Mouse (Mus musculus) ES-Bruce4 (cell line): Measurements from ENCODE around the gene Thada. TPM values are rescaled to one million over a fixed set of nuclear protein-coding genes. Genes with fewer than 3 reads are reported as not detected.

Experiments used
- H3K27ac ChIP-seq: 2 replicates; pipeline ENCODE4 v1.5.1; 2012; ENCODE audit warnings: low read length, inconsistent platforms; ENCODE audit not compliant: insufficient read depth
- H3K27me3 ChIP-seq: 2 replicates; pipeline ENCODE4 v1.6.1; 2012; ENCODE audit warnings: mild to moderate bottlenecking, low read length, inconsistent platforms; ENCODE audit not compliant: control insufficient read depth, poor library complexity, insufficient read depth, severe bottlenecking
- H3K36me3 ChIP-seq: 2 replicates; pipeline ENCODE4 v1.6.1; 2012; ENCODE audit warnings: inconsistent platforms, mild to moderate bottlenecking, low read length, moderate library complexity; ENCODE audit not compliant: control insufficient read depth, poor library complexity, insufficient read depth, severe bottlenecking
- H3K4me1 ChIP-seq: one replicate; pipeline ENCODE4 v1.8.1; 2011; ENCODE audit warnings: low read length; ENCODE audit not compliant: control insufficient read depth, insufficient read depth
- H3K4me3 ChIP-seq: 2 replicates; pipeline ENCODE4 v1.5.1; 2011; ENCODE audit warnings: low read depth, mild to moderate bottlenecking, low read length
- H3K9ac ChIP-seq: 2 replicates; pipeline ENCODE4 v1.6.1; 2012; ENCODE audit warnings: low read depth, mild to moderate bottlenecking, inconsistent platforms; ENCODE audit not compliant: poor library complexity, severe bottlenecking
- H3K9me3 ChIP-seq: replicated peaks from 2 replicates; pipeline ENCODE4 v1.6.1; 2012; ENCODE audit warnings: mild to moderate bottlenecking, low read length, inconsistent platforms; ENCODE audit not compliant: control insufficient read depth, poor library complexity, insufficient read depth, severe bottlenecking
- CTCF ChIP-seq: IDR thresholded peaks from one replicate; pipeline ENCODE4 v1.8.1; 2011; ENCODE audit warnings: low read depth, low read length
- EP300 ChIP-seq: IDR thresholded peaks from 2 replicates; pipeline ENCODE4 v1.6.1; 2011; ENCODE audit warnings: low read depth, low read length; ENCODE audit not compliant: insufficient read depth
- POLR2A ChIP-seq: IDR thresholded peaks from one replicate; pipeline ENCODE4 v1.8.1; 2011; ENCODE audit warnings: low read length; ENCODE audit not compliant: insufficient read depth
- polyA plus RNA-seq: library from polyadenylated mRNA; stranded (reverse); fragments of >200 nt; gene quantifications from 2 replicates; pipeline ENCODE4 v1.2.4, GENCODE M21; 2011; ENCODE audit warnings: low read depth; ENCODE audit not compliant: missing spikeins, insufficient read depth, insufficient read length

Thada gene
- polyA plus RNA-seq, 1 experiment: 38.0 TPM

DNA sequence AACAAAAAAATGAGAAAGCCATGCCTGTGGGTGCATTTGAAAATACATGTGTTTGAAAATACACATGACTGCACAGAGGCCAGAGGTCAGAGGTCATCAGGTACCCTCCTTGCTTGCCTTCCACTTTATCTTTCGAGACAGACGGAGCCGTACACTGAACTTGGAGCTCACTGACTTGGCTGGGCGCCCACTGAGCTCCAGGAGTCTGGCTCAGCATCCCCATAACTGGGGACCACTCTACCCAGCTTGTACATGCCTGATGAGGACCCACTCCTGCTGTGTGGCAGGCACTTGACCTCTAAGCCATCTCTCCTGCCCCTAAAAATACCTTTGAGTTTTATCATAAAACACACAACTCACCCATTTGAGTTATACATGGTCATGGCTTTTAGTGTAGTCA lies 43.2 kb upstream of the Thada start:
- Histone ChIP-seq H3K27me3 (no peaks in the 10 kb centered on the region), H3K27ac (no peak overlapping the region), H3K4me1 (no peaks in the 10 kb centered on the region), H3K4me3 (no peak overlapping the region), H3K36me3 (no peaks in the 10 kb centered on the region), H3K9me3 (no peaks in the 10 kb centered on the region), H3K9ac (no peak overlapping the region)
- TF ChIP-seq CTCF (no peak), POLR2A (no peak), EP300 (no peak)

DNA sequence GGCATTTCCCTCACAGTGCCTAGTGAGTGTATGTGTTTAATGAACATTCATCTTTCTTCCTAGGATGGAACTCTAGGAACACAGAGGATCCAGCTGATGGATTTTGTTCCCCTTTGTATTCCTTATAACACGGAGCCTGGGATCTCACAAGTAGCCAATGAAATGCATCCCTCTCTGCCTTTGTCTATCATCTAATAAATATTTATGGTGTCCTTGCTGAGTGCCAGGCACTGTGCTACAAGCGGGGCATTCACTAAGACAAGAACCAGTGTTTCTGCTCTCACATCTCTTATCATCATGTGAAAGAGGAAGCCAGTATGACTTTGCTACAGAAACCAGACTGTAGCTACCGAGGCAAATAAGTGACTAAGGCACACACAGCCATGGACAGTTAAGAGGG lies 42.7 kb upstream of the Thada start:
- H3K27ac ChIP-seq: no peak overlapping the region
- TF ChIP-seq CTCF (no peak), EP300 (no peak), POLR2A (no peak)
- no peak overlapping the region for H3K4me3 ChIP-seq
- no peaks in the 10 kb centered on the region for H3K36me3 ChIP-seq
- H3K9ac ChIP-seq: no peak overlapping the region
- no peaks in the 10 kb centered on the region for H3K27me3 ChIP-seq
- H3K4me1 ChIP-seq: no peaks in the 10 kb centered on the region
- H3K9me3 ChIP-seq: no peaks in the 10 kb centered on the region

DNA sequence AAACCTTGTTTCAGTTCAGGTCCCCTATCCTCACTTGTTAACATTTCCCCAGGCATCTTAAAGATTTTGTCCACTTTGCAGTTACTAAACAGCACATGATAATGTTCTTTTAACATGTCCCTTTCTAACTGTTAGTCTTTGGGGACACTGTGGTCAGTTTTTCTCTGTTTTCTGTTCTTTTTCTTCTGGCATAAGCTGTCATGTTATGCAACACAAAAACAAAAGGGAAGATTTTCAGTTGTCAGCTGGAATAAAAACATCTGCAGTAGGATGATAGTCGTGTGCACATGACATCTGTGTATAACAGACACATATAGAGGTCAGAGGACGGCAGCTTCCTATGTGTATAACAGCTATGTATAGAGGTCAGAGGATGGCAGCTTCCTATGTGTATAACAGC lies 39.9 kb upstream of the Thada start:
- Histone ChIP-seq H3K36me3 (no peaks in the 10 kb centered on the region), H3K27ac (no peak overlapping the region), H3K9ac (no peak overlapping the region), H3K4me3 (no peak overlapping the region), H3K9me3 (no peaks in the 10 kb centered on the region), H3K27me3 (no peaks in the 10 kb centered on the region), H3K4me1 (peaks cover 2% of the 10 kb centered on the region)
- TF ChIP-seq CTCF (no peak), POLR2A (no peak), EP300 (no peak)

DNA sequence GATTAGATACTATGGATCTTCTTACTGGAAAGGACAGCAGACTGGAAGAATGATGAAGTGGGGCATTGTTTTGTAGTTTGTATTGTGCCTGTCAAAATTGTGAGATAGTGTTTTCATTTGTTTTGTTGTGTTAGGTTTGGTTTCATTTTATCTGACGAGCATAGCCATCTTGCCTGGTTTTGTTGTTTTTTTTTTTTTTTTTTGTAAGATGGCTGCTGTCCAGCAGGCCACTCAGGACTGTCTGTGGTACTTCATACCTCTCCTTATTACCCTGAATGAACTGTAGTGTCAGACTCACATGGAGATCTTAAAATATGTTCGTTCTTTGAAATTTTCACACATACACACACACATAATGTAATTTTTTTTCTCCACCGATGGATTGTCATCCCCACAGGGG lies 36.3 kb upstream of the Thada start:
- peaks cover 2% of the 10 kb centered on the region for H3K4me1 ChIP-seq
- H3K27ac ChIP-seq: no peak overlapping the region
- no peak for TF ChIP-seq CTCF
- TF ChIP-seq POLR2A: no peak
- TF ChIP-seq EP300: no peak
- no peaks in the 10 kb centered on the region for H3K9me3 ChIP-seq
- no peak overlapping the region for H3K4me3 ChIP-seq
- no peaks in the 10 kb centered on the region for H3K27me3 ChIP-seq
- H3K9ac ChIP-seq: no peak overlapping the region
- H3K36me3 ChIP-seq: no peaks in the 10 kb centered on the region

DNA sequence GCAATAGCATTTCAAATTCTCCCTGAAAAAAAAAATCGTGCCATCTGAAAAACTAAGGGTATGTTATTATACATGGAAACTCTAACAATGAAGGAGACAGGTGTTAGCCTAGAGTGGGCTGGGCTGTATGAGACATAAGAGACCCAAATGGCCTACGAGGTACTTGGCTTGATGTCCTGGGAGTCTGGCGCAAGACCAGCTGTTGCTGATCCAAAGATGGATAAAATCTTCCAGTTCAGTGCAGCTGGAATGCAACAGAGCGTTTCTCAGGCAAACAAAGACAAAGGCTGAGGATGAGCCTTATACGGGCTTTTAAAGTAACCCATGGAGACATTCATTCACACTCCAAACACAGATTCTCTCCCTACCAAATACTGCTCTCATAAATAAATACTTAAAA lies 32.6 kb upstream of the Thada start:
- H3K36me3 ChIP-seq: no peaks in the 10 kb centered on the region
- no peak overlapping the region for H3K27ac ChIP-seq
- no peak for TF ChIP-seq CTCF
- H3K27me3 ChIP-seq: no peaks in the 10 kb centered on the region
- no peaks in the 10 kb centered on the region for H3K9me3 ChIP-seq
- no peak overlapping the region for H3K4me3 ChIP-seq
- H3K4me1 ChIP-seq: peaks cover 2% of the 10 kb centered on the region
- no peak overlapping the region for H3K9ac ChIP-seq

DNA sequence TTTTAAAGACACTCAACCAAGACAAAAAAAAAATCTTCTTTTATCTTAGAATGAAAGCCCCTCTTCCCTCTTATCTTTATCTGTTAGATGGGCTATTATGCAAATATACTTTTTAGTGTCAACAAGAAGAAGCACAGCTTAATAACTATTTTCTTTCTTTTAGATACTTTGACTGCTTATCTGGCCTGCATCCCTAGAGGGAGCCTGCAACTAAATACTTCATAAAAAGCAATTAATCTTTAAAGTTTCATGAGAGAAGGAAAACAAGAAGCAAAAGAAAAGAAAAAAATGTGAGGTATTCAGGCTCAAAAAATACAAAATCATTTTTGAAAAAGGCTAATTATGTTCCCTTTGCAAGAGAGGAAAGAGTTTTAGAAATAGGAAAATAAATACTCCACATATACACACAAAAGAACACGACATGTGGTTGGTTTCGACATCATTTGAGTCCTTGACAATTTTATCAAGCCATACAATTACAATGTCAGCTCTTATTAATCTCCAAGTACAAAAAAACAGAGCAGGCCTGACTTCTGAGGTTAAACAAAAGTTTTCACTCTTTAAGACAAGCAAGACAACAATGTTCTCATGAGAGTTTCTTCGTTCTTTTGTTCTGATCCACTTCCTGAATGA lies 32.1 kb upstream of the Thada start:
- no peaks in the 10 kb centered on the region for H3K36me3 ChIP-seq
- no peaks in the 10 kb centered on the region for H3K9me3 ChIP-seq
- H3K9ac ChIP-seq: no peak overlapping the region
- H3K27me3 ChIP-seq: no peaks in the 10 kb centered on the region
- no peak overlapping the region for H3K4me3 ChIP-seq
- H3K4me1 ChIP-seq: no peaks in the 10 kb centered on the region
- no peak for TF ChIP-seq EP300
- no peak for TF ChIP-seq CTCF
- TF ChIP-seq POLR2A: no peak
- H3K27ac ChIP-seq: no peak overlapping the region
